Mouse (Mus musculus) thymus, postnatal 4 days (tissue): ENCODE results near the gene Map2k5.
A peak's percentile ranks its signal among the peaks of the same experiment; 100 is the strongest.

Experiments
- DNase-seq: peaks from one replicate; pipeline ENCODE4 v3.0.0; 2021

The Map2k5 gene

DNA sequence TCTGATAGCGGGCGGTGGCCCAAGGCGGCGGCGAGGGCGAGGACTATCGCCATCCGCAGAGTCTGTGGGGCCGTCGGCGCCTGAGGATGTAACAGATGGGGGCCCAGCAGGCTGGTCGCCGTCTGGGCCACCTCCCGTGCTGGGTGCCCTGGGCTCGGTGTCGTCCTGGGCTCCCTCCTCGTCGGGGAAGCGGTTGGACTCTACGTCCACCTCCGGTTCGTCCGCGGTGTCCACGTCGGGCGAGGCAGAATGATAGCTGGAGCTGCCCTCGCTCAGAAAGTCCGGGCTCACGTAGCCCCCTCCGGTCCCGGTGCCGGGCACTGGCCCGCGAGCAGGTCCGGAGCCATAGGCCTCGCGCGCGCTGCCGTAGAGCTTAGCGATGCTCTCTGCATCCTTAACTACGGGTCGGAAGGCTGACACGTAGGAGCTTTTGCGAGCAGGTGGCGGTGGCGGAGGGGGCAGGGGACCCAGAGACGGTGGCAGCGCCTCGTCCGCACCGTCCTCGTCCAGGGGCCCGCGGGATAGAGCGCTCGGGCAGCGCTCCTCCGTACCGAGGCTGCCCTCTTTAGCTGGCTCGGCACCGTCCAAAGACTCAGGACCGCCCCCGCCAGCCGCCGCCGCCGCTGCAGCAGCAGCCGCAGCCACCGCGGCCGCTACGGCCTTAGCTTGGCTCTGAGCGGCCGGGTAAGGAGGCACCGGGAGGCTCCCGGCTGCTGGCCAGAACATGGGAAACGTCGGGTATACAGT, 233.0 kb downstream of the Map2k5 start:
- DNase-seq, result no peak

GRCm38 (mm10) chr9:63143641-63144501, 233.8 kb downstream of the Map2k5 start:
- no peak for DNase-seq

- DNase-seq, result no peak
These were observed 234.5 kb downstream of the Map2k5 start for GRCm38 (mm10) chr9:63143227-63143626.

- DNase-seq, result no peak
These were observed 235.2 kb downstream of the Map2k5 start for GRCm38 (mm10) chr9:63142335-63143036.

- DNase-seq, result peak; percentile 74
These were observed 235.9 kb downstream of the Map2k5 start for GRCm38 (mm10) chr9:63141641-63142334.

DNA sequence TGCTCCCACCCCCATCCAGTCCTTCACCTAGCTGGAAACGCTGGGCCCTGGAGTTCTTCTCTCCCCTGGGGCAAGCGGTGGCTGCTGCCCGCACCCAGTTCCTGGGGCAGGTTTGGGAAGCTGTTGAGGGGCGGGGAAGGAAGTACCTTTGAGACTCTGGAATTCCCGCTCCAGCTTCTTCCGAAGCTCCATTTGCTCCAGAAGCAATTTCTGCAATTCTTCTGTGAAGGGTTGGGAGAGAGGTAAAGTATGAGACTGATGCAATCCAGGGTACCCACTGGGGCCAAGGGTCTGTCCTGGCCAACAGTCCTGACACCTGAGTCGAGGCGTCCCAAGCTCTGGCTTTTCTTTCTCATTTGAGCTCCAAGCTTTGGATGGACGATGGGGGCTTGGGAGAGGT, 237.5 kb downstream of the Map2k5 start:
- DNase-seq, result no peak

DNA sequence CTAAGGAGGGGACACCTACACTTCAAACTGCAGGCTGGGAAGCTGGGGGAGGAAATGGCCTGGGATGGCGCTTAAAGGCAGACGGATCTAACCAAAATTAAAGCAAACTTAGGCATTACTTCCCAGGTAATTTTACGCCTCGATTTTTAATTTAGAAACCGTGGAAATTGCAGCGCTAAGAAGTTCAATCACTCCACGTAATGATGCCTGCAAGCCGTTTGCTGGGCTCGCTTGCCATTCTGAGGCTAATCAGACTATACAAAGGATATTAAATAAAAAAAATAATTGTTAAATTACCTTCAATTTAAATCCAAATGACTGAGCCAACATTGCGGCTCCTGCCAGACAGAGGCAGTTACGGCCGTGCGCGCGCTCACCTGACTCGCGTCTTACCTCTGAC, 238.0 kb downstream of the Map2k5 start:
- no peak for DNase-seq

- no peak for DNase-seq
These were observed 239.2 kb downstream of the Map2k5 start for GRCm38 (mm10) chr9:63138481-63138967.

GRCm38 (mm10) chr9:63137615-63137915, 240.1 kb downstream of the Map2k5 start:
- no peak for DNase-seq

DNA sequence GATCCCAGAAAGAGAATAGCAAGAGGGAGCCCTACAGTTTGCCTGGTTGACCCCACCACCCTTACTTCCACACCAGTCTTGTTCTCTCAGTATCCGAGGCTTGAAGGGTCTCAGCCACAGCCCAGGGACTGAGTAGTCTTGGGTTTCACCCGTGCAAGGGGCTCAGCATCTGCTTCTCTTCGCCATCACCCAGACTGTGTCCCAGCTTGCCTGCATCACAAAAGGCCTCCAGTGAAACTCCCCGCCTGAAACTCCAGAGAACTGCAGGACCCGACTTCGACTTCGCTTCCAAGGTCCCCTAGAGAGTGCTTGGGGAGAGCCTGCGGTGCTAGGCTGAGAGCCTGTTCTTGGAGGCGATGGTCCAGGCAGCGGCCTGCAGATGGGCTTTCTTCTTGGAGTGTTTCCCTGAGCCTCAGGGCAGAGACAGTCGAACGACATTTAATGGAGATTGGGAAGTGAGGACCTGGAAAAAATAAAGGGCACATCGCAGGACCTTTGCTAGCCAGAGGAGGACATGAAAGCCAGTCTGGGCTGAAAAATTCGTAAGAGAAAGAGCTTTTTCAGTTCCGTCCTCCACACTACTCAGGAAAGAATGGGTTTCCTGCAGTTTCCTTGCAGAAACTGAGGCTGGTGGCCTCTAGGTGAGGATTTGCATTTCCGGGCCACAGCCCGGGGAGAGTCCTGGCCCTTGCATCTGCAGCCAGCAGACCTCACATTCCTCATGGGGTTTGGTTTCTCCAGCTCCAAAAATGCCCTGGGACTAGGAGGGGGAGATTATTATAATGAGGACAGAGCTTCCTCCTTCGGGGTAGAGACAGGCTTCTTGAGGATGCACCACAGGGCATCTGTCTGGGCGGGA, 240.7 kb downstream of the Map2k5 start:
- DNase-seq, result no peak

- no peak for DNase-seq
These were observed 241.5 kb downstream of the Map2k5 start for GRCm38 (mm10) chr9:63136241-63136640.

- peak; percentile 73 for DNase-seq
These were observed 241.9 kb downstream of the Map2k5 start for GRCm38 (mm10) chr9:63135801-63136200.

- DNase-seq, result no peak
These were observed 242.3 kb downstream of the Map2k5 start for GRCm38 (mm10) chr9:63135356-63135755.

DNA sequence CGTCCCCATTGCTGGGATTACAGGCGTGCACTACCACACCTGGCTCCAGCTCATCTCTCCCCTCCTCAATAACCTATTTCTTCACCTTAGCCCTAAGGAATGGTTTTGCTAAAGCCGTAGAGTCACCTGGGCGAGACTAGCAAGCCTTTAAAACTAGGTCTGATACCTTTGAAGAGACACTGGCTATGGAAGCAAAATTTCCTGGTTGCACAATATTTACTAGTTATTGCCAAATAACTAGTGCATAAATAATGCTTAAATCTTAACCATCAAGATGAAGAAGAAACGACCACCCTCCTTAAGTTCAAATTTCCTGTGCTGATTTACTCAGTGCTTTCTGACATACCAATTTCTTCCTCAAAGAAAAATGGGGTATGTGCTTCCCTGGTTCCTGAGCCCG, 244.0 kb downstream of the Map2k5 start:
- no peak for DNase-seq

DNA sequence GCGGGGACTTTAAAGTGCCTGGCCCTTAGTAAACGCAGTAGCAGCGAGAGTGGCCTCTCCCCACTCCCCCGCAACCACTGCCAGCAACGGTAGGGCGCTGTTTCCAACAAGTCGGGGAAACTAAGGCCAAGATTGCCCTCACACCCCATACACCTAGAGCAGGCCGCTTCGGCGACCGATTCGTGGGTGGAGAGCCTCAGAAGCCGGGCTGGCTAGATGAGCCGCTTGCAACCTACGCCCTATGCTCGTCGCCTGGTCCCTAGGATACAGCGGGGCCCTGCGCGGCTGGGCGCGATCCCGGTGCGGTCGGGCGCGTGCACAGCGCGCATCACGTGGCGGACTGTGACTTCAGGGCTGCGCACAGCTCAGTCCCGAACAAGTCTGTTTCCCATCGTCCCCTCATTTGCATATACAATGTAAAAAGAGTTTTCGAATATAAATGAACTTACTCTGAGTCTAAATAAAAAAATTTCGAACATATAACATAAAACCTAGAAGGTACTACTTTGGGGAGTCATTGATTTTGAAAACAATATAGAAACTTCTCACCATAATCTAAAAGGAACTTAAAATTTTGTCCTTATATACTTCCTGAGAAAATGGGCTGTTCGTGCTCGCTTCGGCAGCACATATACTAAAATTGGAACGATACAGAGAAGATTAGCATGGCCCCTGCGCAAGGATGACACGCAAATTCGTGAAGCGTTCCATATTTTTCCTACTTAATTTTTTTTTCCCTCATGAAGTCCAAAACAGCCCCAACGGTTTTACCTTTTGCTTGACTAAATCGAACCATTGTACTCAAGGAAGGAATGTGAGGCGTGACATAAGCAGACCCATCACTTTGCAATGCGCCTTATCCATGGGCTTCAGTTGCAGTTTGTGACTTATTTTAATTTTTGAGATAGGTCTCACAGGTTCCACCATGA, 244.8 kb downstream of the Map2k5 start:
- peak; percentile 94 for DNase-seq

DNA sequence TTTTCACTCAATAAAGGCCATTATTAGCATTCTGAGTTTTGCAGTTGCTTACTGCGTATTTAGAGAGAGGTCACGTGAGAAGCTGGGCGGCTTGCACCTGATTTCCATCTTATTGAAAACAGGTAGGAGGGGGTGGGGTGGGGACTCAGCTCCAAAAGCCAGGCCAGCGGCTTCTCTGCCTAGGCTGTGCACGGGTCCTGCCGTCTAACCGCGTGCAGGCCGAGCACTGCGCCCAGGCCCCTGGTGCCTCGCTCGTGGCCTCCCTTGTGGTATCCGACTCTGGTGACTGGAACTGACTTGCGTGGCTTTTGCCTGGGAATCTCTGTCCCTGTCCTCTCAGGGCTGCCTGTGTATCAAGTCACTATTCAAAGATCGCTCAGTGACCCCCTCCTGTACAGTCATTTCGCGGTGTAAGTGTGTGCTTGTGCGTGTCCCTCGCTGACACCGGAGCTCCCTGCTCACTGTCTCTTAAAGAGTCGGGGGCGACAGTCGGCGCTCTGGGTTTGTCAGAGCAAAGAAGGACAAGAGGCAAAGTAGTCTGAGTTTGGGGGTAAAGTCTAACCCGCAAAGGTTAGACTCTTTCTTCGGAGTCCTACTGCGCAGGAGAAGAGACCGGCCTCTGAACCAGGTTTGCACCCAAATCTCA, 245.6 kb downstream of the Map2k5 start:
- no peak for DNase-seq

DNA sequence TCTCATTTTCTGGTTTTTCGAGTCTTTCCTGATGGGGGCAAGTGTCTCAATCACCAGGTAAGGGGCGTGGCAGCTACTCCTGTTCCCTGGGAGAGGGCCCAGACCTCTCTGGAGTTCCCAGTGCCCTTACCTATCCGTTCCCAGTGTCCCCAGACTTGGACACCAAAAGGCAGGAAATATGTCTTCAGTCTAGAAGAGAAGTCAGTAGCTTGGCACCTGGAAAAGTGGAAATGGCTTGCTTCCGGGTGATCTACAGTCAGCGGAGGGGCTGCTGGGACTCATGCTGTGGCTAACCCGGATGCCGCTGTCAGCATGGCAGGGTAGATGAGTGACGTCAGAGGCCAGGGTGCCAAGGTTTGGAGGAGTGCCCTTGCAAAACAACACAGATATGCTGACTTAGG, 248.1 kb downstream of the Map2k5 start:
- no peak for DNase-seq

- DNase-seq, result no peak
These were observed 253.2 kb downstream of the Map2k5 start for GRCm38 (mm10) chr9:63124512-63124911.

DNA sequence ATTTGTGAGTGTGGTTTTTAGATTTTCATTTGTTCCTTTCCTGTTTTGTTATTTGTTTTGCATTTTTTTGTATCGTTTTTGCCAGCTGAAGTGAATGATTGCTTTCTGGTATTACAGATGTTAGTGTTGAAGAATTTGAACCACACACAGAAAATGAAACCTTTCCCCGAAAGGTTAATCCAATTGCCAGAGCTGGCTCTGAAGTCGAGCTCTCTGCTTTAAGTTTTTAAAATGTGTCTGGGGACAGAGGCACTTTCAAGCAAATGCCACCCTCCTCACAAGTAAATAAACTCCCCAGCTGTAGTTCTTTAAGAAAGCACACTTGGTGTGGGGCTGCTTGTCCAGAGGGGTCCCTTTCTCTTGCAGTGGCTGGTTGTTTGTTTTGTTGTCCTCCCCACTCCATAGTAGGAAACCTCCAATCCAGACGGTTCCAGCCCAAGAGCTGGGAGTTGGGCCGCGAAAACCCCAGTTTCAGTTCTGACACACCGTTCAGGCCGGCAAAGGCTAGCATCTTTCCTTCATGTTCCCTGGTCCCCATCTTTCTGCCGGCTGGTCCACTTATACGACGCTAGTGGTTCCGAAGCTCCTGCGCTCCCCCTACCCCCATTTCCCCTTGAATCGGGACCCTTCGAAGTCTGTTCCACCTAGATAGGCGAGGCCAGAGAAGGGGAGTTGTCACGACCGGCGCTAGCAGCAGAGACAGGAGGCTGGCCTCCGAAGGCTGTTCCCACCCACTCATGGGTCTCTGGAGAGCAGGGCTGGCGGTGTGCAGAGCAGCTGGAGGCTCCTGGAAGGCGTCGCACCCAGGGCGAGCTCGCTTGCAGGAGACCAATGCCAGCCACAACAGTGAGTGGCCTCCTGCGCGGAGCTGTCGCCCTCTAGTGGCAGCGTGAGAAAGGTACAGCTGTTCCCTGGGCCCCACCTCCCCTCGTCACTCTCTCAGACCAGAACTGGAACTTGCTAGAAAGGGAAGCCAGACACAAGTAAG, 254.0 kb downstream of the Map2k5 start:
- peak; percentile 93 for DNase-seq
